Mouse (Mus musculus): ENCODE data around the gene Tulp3. TPM values are rescaled to one million over a fixed set of nuclear protein-coding genes. Genes with fewer than 3 reads are reported as not detected.

Gene Tulp3
- polyA plus RNA-seq, 1 experiment = 5.4 TPM

DNA sequence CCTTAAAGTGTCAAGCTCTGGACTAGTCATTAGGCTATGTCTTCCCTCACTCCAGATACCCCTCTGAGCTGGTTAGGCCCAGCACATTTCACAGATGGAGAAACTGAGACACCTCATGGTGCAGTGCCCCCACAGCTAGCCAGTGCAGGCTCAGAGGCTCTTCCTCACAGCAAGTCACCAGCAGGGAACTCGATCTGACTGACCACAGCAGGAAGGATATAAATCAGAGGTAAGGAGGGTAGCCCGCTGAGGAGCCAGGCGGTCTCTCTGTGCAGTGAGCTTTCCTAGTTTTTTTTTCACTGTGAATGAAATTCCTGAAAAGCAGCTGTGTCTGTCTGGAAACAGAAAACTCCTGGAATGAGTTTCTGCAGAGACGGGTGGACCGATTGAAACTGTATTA, 76.0 kb downstream of the Tulp3 start:
- no peak overlapping the region for H3K27ac ChIP-seq (ENCODE audit: control insufficient read depth, insufficient read depth, low read depth, low read length)
- H3K36me3 ChIP-seq (ENCODE audit: control insufficient read depth, insufficient read depth, low read length) = no peaks in the 10 kb centered on the region
- H3K4me3 ChIP-seq (ENCODE audit: control insufficient read depth, low read depth, low read length) = no peak overlapping the region
- H3K27me3 ChIP-seq (ENCODE audit: control insufficient read depth, insufficient read depth, low read length) = no peaks in the 10 kb centered on the region
- H3K4me1 ChIP-seq (ENCODE audit: control insufficient read depth, insufficient read depth, low read length) = no peaks in the 10 kb centered on the region
- TF ChIP-seq CTCF (IDR thresholded peaks at IDR 0.05; ENCODE audit: control insufficient read depth, insufficient read depth, insufficient replicate concordance, low read depth, low read length) (no peak), POLR2A (IDR thresholded peaks at IDR 0.05; ENCODE audit: control insufficient read depth, low read depth, low read length) (no peak)

DNA sequence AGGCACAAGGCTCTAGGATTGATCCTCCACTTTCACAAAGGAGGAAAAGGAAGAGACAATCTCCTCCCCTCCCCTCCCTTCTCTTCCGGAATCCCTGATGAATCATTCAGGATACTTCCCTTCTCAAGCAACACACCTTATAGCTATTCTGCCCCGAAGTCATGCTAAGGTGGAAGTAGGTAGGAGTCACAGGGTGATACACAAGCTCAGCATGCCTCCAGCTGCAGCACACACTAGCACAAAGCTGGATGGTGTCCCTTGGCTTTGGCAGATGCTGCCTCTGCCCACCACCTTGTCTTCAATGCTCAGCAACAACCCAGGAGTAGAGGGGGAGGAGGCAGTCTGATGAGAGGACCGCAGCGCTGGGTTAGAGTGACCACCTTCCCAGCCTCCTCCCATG, 76.6 kb downstream of the Tulp3 start:
- H3K36me3 ChIP-seq (ENCODE audit: control insufficient read depth, insufficient read depth, low read length) = no peaks in the 10 kb centered on the region

DNA sequence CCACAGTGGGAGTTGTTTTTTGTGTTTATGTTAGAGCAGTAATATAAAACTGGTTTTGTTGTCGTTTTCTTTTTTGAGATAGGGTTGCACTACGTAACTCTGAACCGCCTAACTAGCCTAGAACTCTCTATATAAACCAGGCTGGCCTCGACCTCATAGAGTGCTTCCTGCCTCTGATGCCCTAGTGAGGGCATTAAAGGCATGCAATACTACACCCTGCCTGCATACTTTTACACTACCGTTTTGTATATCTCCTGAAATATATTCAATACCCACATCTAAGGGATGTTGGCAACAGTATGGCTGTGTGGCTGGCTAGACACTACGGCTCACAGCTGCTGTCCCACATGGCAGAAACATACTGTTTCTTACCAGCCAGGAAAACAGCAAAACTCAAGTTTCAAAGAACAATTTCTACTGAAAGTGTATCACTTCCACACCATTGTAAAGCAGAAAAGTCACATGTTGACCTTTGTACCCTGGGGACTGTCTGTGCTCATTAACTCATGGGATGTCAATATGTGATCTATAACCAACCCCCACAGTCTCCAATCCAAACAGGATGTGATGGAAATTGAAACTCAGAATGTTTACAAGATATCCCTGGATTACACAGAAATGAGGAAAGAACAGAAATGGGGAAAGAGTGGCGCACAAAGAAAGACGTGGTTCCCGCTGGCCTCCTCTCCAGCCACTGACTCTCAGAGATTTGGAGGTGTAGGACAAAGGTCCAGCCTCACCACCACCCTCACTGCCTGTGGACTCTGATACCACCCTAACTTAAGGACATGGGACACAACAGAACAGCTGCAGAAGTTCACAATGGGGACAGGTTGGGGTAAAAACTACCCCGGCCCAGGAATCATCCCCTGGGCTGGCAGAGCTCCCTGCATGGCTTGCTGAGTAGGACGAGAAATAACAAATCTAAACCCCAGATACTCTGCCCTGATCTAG, 78.2 kb downstream of the Tulp3 start:
- Histone ChIP-seq H3K27me3 (ENCODE audit: control insufficient read depth, insufficient read depth, low read length) (no peaks in the 10 kb centered on the region), H3K4me3 (ENCODE audit: control insufficient read depth, low read depth, low read length) (no peak overlapping the region), H3K4me1 (ENCODE audit: control insufficient read depth, insufficient read depth, low read length) (no peaks in the 10 kb centered on the region), H3K36me3 (ENCODE audit: control insufficient read depth, insufficient read depth, low read length) (no peaks in the 10 kb centered on the region), H3K27ac (ENCODE audit: control insufficient read depth, insufficient read depth, low read depth, low read length) (no peak overlapping the region)
- TF ChIP-seq POLR2A (IDR thresholded peaks at IDR 0.05; ENCODE audit: control insufficient read depth, low read depth, low read length) = no peak
- TF ChIP-seq CTCF (IDR thresholded peaks at IDR 0.05; ENCODE audit: control insufficient read depth, insufficient read depth, insufficient replicate concordance, low read depth, low read length) = no peak

More for the DNA sequence above, 76.6 kb downstream of the Tulp3 start:
- no peak for TF ChIP-seq POLR2A (IDR thresholded peaks at IDR 0.05; ENCODE audit: control insufficient read depth, low read depth, low read length)
- no peak for TF ChIP-seq CTCF (IDR thresholded peaks at IDR 0.05; ENCODE audit: control insufficient read depth, insufficient read depth, insufficient replicate concordance, low read depth, low read length)
- Histone ChIP-seq H3K27me3 (ENCODE audit: control insufficient read depth, insufficient read depth, low read length) (no peaks in the 10 kb centered on the region), H3K4me3 (ENCODE audit: control insufficient read depth, low read depth, low read length) (no peak overlapping the region), H3K4me1 (ENCODE audit: control insufficient read depth, insufficient read depth, low read length) (no peaks in the 10 kb centered on the region), H3K27ac (ENCODE audit: control insufficient read depth, insufficient read depth, low read depth, low read length) (no peak overlapping the region)

- Histone ChIP-seq H3K4me3 (ENCODE audit: control insufficient read depth, low read depth, low read length) (no peak overlapping the region), H3K27me3 (ENCODE audit: control insufficient read depth, insufficient read depth, low read length) (no peaks in the 10 kb centered on the region)
- TF ChIP-seq CTCF (IDR thresholded peaks at IDR 0.05; ENCODE audit: control insufficient read depth, insufficient read depth, insufficient replicate concordance, low read depth, low read length) (no peak), POLR2A (IDR thresholded peaks at IDR 0.05; ENCODE audit: control insufficient read depth, low read depth, low read length) (no peak)
Measured at GRCm38 (mm10) chr6:128276349-128276748, 79.3 kb downstream of the Tulp3 start.

GRCm38 (mm10) chr6:128275506-128276064, 80.1 kb downstream of the Tulp3 start:
- H3K36me3 ChIP-seq (ENCODE audit: control insufficient read depth, insufficient read depth, low read length) = no peaks in the 10 kb centered on the region
- H3K4me1 ChIP-seq (ENCODE audit: control insufficient read depth, insufficient read depth, low read length) = no peaks in the 10 kb centered on the region
- no peaks in the 10 kb centered on the region for H3K27me3 ChIP-seq (ENCODE audit: control insufficient read depth, insufficient read depth, low read length)
- H3K27ac ChIP-seq (ENCODE audit: control insufficient read depth, insufficient read depth, low read depth, low read length) = no peak overlapping the region
- TF ChIP-seq CTCF (IDR thresholded peaks at IDR 0.05; ENCODE audit: control insufficient read depth, insufficient read depth, insufficient replicate concordance, low read depth, low read length) (no peak), POLR2A (IDR thresholded peaks at IDR 0.05; ENCODE audit: control insufficient read depth, low read depth, low read length) (no peak)
- H3K4me3 ChIP-seq (ENCODE audit: control insufficient read depth, low read depth, low read length) = no peak overlapping the region

More at GRCm38 (mm10) chr6:128276349-128276748, 79.3 kb downstream of the Tulp3 start:
- Histone ChIP-seq H3K4me1 (ENCODE audit: control insufficient read depth, insufficient read depth, low read length) (no peaks in the 10 kb centered on the region), H3K36me3 (ENCODE audit: control insufficient read depth, insufficient read depth, low read length) (no peaks in the 10 kb centered on the region), H3K27ac (ENCODE audit: control insufficient read depth, insufficient read depth, low read depth, low read length) (no peak overlapping the region)

DNA sequence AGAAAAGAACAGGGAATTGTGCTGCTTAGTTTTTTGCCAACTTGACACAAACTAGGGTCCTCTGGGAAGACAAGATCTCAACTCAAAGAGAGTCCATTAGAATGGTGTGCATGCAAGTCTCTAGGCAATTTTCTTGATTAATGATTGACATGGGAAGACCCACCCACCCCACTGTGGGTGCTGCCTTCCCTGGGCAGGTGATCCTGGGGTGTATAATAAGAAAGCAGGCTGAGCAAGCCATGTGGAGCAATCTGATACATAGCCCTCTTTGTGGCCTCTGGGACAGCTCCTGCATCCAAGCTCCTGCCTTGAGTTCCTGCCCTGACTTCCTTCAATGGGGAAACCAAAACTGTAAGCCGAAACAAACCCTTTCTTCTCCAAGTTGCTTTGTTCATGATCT, 82.1 kb downstream of the Tulp3 start:
- no peak for TF ChIP-seq CTCF (IDR thresholded peaks at IDR 0.05; ENCODE audit: control insufficient read depth, insufficient read depth, insufficient replicate concordance, low read depth, low read length)
- no peak for TF ChIP-seq POLR2A (IDR thresholded peaks at IDR 0.05; ENCODE audit: control insufficient read depth, low read depth, low read length)
- H3K36me3 ChIP-seq (ENCODE audit: control insufficient read depth, insufficient read depth, low read length) = no peaks in the 10 kb centered on the region
- no peak overlapping the region for H3K4me3 ChIP-seq (ENCODE audit: control insufficient read depth, low read depth, low read length)
- no peaks in the 10 kb centered on the region for H3K27me3 ChIP-seq (ENCODE audit: control insufficient read depth, insufficient read depth, low read length)
- H3K27ac ChIP-seq (ENCODE audit: control insufficient read depth, insufficient read depth, low read depth, low read length) = no peak overlapping the region
- H3K4me1 ChIP-seq (ENCODE audit: control insufficient read depth, insufficient read depth, low read length) = no peaks in the 10 kb centered on the region

DNA sequence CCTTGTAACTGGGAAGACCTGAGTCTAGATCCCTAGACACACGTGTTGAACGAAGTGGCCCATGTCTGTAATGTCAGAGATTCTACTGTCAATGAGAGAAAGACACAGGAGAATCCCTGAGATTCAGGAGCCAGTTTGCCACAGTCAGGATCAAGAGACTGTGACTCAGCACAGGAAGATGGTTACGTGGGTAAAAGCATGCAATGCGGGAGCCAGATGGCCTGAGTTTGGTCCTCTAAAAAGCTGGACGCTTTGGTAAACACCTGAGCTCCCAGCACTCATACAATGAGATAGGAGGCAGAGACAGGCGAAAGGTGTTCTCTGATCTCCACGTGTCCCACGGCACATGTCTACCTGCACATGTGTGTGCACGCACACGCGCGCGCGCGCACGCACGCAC, 82.9 kb downstream of the Tulp3 start:
- no peaks in the 10 kb centered on the region for H3K36me3 ChIP-seq (ENCODE audit: control insufficient read depth, insufficient read depth, low read length)
- H3K27me3 ChIP-seq (ENCODE audit: control insufficient read depth, insufficient read depth, low read length) = no peaks in the 10 kb centered on the region
- no peaks in the 10 kb centered on the region for H3K4me1 ChIP-seq (ENCODE audit: control insufficient read depth, insufficient read depth, low read length)
- H3K27ac ChIP-seq (ENCODE audit: control insufficient read depth, insufficient read depth, low read depth, low read length) = no peak overlapping the region
- TF ChIP-seq CTCF (IDR thresholded peaks at IDR 0.05; ENCODE audit: control insufficient read depth, insufficient read depth, insufficient replicate concordance, low read depth, low read length) (no peak), POLR2A (IDR thresholded peaks at IDR 0.05; ENCODE audit: control insufficient read depth, low read depth, low read length) (no peak)
- H3K4me3 ChIP-seq (ENCODE audit: control insufficient read depth, low read depth, low read length) = no peak overlapping the region

Other genes starting within 250 kb of the Tulp3 start
- gene Tspan9, start 212.3 kb downstream of the Tulp3 start, polyA plus RNA-seq (2012; rRNA removed) = 3.5 and 4.3 TPM in 2 replicates
- 0.05 and 0.25 TPM in 2 replicates for gene Tead4, start 55.0 kb downstream of the Tulp3 start, polyA plus RNA-seq (2012; rRNA removed)
- 41.5 and 47.9 TPM in 2 replicates for gene Rhno1, start 7.1 kb upstream of the Tulp3 start, polyA plus RNA-seq (2012; rRNA removed)
- gene Foxm1, start 7.1 kb upstream of the Tulp3 start, polyA plus RNA-seq (2012; rRNA removed) = 126 and 128 TPM in 2 replicates
- gene Tex52, start 19.6 kb upstream of the Tulp3 start, polyA plus RNA-seq (2012; rRNA removed) = 44.5 and 49.1 TPM in 2 replicates
- not detected in 2 replicates for gene Gm44596, start 19.7 kb upstream of the Tulp3 start, polyA plus RNA-seq (2012; rRNA removed)
- gene Nrip2, start 43.4 kb upstream of the Tulp3 start, polyA plus RNA-seq (2012; rRNA removed) = 1.6 and 1.9 TPM in 2 replicates
- 13.8 and 15.7 TPM in 2 replicates for gene Itfg2, start 69.1 kb upstream of the Tulp3 start, polyA plus RNA-seq (2012; rRNA removed)
- gene Fkbp4, start 82.8 kb upstream of the Tulp3 start, polyA plus RNA-seq (2012; rRNA removed) = 342 and 357 TPM in 2 replicates
- 0.45 and 2.0 TPM in 2 replicates for gene Pzp, start 170.9 kb upstream of the Tulp3 start, polyA plus RNA-seq (2012; rRNA removed)
- gene A2ml1, start 225.8 kb upstream of the Tulp3 start, polyA plus RNA-seq (2012; rRNA removed) = 0.17 and 0.87 TPM in 2 replicates

Data from testis, adult 2 months (tissue).